Mouse (Mus musculus) kidney, postnatal 4 days (tissue): ENCODE measurements around the gene Nde1.
A peak's percentile ranks its signal among the peaks of the same experiment; 100 is the strongest.

Experiments used
- DNase-seq, 2 experiments: peaks; one replicate each; pipeline ENCODE4 v3.0.0; 2021; ENCODE audit warnings: mixed read lengths in 2 of 2

Nde1 gene

DNA sequence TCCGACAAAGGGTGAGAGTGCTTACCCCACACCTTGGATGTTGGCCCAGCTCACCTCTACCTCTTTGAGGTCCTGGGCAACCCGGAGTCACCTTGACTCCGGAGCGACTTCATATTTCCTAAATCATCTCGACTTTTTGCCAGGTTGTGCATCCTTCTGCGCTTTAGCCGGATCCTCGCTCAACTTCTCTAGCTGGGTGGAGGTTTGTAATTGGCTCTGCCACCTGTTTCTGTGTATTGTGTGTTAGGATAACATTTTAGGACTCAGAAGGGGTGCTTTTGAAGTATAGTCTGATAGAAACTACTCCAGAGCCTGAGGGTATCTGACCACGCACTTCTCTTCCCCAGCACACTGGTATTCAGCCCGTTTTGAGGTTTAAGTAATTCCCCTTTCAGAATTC, 656 bp downstream of the Nde1 start:
- no peak for DNase-seq

DNA sequence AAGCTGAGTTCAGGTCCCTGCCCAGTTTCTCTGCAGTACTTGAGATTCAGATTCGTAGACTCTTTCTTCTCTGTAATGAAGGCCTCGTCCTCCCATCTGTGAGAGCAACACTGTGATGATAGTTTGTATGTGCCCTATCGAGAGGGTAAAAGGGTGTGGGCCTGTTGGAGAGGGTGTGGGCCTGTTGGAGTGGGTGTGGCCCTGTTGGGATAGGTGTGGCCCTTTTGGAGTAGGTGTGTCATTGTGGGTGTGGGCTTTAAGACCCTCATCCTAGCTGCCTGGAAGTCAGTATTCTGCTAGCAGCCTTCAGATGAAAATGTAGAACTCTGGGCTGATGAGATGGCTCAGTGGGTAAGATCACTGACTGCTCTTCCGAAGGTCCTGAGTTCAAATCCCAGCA, 3.4 kb downstream of the Nde1 start:
- DNase-seq = no peak

DNA sequence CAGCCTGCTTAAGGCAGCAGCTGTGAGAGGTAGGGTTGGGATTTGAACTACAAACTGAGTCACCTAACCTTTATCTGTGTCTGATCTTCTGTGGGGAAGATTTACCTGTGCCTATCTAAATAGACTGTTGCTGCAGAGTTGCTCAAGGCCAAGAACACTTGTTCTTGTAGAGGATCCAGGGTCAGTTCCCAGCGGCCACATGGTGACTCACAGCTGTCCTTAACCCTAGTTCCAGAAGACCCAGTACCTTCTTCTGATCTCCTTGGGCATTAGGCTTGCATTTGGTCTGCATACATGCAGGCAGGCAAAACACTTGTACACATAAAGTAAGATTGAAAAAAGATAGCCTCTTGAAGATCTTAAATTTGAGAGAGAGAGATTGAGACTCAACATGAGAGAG, 6.6 kb downstream of the Nde1 start:
- DNase-seq = no peak

DNA sequence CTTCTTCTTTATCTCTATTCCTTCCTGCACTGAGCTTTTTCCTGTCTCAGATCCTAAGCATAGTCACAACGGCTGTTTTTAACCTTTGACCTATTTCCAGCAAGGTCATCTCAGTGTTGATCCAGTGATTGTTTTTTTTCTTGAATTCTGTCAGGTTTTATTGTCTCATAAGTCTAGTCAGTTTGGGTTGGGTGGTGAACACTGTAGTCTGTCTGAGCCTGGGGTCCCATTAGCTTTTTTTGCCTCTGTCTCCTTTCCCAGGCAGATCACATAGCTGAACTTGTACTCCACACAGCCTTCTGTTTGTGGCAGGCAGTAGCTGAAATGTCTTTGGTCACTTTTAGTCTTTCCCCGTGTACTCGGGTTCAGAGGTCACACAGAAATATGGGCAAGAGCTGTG, 15.0 kb downstream of the Nde1 start:
- no peak for DNase-seq

DNA sequence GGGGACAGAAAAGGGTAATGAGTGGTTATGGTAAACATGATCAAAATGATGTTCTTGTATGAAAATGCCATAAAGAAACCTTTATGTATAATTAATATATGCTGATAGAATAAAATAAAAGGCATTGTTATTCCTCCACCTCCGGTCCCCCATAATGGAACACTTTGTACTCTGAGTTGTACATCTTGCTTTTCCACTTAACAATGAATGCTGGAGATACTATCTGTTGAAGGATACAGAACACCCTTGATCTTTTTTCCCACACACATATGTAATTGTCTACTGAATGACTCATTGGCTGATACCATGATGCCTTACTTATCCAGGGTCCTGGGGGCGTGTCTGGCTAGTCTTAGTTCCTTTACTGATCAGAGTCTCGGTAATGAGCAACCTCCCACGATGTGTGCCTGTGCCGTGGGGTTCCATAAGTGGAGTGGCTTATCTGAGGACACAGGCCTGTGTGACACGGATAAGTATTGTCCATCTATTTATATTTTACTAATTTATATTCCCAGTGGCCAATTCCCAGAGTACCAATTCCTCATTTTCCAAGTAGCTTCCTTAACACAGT, 17.2 kb downstream of the Nde1 start:
- no peak for DNase-seq

DNA sequence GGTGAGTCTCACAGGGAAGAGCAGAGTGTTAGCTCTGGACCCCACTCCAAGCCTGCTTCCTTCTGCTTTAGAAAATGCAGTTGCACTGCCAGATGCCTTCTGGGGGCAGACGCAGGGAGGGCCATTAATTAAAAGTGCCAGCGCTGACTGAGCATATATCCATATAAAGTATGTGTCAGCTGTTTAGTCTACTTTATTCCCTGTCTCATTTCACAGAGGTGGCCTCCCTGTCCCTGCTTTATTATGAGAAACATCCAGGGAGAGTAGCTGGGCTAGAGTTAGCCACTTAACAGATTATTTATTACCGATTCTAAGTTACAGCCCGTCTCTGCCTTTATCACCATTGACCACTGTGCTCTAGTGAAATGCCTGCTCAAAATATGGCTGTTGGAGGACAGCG, 19.3 kb downstream of the Nde1 start:
- peak in 1 of 2 experiments; percentile 20 for DNase-seq

DNA sequence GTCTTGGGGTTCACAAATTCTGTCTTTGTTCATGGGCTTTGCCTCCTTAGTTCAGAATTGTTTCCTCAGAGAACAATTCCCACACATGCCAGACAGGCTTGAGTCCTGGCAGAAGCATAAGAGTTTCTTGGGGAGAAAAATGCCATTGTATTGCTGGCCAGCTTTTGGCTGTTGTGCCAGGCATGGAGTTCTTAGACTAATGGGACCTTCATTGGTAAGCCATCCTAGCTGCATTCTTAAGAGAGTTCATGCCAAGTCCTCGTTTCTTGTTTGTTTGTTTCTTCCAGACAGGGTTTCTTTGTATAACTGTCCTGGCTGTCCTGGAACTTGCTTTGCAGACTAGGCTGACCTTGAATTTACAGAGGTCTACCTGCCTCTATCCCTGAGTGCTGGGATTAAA, 20.8 kb downstream of the Nde1 start:
- DNase-seq = no peak

DNA sequence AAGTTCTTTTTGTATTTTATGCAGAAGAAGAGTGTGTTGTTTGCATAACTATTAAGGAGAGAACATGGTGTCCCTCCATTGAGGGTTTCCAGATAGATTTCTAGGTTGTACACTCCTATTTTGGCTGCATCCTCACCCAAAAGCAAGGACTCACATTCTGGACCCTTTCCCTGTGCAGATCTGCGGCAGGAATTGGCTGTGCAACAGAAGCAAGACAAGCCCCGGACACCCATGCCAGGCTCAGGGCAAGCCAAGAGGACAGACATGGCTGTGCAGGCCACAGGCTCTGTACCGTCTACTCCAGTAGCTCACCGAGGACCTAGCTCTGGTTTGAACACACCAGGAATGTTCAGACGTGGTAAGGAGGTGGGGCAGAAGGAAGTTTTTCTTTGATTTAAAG, 22.4 kb downstream of the Nde1 start:
- no peak for DNase-seq

DNA sequence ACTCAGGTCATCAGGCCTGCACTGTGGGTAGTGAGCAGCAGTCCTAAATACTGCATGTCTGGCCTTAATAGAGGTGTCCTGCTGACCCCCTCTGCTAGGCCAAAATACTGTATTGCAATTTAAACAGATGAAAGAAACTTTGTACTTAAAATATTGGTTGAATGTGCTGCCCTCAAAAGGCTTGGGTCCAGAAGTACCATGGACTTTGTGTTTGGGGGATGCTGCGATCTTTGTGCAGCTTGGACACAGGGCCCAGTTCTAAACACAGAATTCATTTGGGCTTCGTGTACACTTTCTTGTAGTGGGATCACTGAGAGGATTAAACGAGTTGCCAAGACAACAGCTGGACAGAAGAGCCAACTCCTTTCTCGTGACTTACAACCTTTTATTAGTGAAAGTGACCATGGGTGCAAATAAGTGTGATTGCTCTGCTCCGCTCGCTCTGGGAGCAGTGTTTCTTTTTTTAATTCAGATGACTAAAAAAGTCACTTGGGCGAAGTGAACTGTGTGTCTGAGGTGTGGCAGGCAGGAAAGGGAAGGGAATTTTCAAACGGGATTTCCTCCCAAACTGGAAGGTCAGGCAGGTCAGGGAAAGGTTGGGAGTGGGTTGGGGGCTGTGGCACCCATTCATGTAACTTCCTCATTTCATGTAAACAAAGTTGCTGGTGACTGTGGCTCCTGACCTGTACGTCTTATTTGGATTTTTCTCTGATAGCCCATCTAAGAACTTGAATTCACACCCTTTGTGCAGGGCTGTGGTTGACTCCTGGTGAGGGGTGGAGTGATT, 31.3 kb downstream of the Nde1 start:
- peak; percentile 11 to 21 for DNase-seq

DNA sequence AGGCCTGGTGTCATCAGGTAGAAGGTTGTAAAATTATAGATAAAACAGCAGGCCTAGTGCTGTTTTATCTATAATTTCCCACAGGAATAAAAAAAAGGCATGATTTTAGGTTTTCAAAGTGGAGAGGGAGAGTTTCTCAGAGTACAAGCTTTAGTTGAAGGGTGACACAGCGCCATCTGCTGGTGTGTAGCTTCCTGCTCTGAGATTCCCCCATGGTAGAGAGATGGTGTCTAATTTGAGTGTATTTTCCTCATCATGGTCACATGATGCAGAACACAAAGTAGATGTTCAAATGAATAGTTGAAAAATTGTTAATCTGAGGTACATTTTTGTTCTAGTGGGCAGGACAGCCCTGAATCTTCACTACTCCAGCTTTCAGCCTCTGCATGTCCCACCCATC, 32.4 kb downstream of the Nde1 start:
- peak; percentile 75 for DNase-seq

DNA sequence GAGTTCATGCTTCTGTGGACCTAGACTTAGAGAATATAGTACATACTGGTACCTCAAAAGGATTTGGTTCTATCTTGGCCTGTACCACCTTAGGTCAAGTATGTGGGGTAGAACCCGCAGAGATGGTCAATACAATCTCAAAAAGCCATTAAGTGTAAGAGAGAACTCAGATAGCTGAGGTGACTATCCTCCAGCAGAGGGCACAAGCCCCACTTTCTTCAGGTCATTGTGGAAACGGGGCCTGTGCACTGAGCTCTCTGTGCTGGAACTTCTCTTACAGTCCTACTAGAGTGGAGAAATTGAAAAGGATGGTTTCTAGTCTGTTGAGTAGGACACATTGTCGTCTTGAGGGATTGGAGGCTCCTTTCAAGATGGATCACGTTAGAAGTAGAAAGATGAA, 35.7 kb downstream of the Nde1 start:
- no peak for DNase-seq

DNA sequence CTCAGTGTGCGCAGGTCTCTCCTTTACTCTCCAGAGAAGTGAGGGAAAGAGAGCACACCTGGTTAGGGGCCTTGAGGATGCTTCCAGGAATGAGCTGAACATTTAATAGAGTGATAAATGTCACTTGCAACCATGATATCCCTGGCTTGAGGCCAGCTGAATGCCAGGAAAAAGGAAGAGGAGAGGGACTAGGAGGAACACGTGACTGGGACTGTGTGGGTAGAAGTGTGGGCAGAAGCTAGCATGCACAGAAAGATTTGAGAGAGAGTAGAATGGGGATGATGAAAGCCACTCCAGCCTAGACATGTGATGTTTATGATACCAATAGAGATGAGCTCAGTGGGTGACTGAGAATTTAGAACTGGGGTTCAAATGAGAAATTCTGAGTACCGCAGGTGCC, 52.1 kb downstream of the Nde1 start:
- DNase-seq = no peak

DNA sequence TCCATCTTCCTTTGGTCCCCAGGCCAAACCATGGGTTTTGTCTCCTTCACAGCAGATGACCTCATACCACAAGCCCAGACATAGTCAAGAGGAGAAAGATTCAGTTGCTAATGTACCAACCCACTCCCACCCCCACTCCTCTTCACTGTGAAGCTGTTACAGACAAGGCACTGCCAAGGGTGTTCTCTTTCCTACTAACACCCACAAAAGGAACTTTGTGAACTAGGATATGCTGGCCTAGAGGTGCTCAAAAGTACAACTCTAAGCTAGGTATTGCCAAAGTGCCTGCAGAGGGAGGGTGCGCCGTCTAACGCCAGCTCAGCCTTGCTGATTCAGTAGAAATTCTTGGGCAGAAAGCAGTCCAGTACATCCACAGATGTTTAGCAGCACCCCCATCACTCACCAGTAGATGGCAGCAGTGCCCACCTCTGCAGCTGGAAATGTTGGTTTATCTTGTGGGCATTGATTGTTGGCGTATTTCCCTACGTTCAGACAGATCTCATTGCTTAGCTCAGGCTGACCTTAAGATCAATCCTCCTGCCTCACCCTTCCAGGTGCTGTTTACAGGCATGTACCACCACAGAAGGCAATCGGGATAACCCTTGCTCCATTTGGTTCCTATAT, 74.1 kb downstream of the Nde1 start:
- peak; percentile 87 to 88 for DNase-seq

DNA sequence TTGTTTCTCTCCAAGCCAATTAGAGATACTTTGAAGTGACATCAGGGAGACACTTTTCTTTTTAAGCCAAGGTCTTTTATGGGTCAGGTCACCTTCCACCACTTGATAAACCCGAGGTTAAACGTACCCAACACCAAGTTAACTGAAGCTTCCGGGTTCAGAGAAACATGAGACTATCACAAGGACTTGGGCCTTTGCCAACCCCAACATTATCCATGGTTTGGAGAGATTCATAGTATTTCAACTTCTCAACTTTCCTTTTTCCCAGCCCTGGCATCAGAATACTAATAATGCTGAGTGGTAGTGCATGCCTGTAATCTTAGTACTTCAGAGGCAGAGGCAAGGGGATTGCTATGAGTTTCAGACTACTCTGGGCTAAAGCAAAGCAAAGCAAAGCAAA, 79.0 kb downstream of the Nde1 start:
- DNase-seq = peak in 1 of 2 experiments; percentile 14
